Mouse (Mus musculus): ENCODE data around the gene Smyd3. TPM values are rescaled to one million over a fixed set of nuclear protein-coding genes. Genes with fewer than 3 reads are reported as not detected.

The Smyd3 gene
- total RNA-seq, 2 experiments from 2014 or later: 2.1 to 6.0 TPM

- ATAC-seq (replicated peaks; ENCODE audit: low FRiP score, poor library complexity, severe bottlenecking): no peak
These were observed 411.1 kb downstream of the Smyd3 start for GRCm38 (mm10) chr1:179106702-179107145.

DNA sequence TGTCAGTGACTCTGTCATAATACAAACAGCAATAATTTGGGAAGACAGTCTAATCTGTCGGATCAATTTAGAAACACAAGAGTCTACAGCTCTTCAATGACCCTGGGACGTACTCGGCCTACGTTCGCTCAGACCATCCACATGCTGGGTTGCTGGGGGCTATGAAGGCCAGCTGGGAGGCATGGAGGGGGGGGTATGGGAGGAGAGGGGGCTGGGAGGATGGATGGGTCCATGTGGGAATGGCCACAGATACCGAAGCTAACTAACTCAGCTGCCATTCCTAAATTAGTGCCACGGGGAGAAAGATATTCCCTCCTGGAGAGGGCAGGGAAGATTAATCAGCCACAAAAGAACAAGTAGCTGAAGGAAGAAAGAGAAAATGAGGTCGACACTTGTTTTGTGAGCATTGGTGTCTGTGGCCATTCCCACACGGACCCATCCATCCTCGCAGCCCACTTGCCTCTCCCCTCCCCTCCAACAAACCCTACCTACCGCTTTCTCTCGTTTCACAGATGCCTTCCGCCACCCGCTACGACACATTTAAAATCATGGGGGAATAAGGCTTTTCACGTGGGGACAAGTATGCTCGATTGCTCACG is 411.6 kb downstream of the Smyd3 start:
- ATAC-seq (replicated peaks; ENCODE audit: low FRiP score, poor library complexity, severe bottlenecking): no peak

GRCm38 (mm10) chr1:179104447-179104846 is 413.4 kb downstream of the Smyd3 start:
- ATAC-seq (replicated peaks; ENCODE audit: low FRiP score, poor library complexity, severe bottlenecking): no peak

GRCm38 (mm10) chr1:179096993-179097392 is 420.8 kb downstream of the Smyd3 start:
- ATAC-seq (replicated peaks; ENCODE audit: low FRiP score, poor library complexity, severe bottlenecking): no peak

GRCm38 (mm10) chr1:179096323-179096722 is 421.5 kb downstream of the Smyd3 start:
- no peak for ATAC-seq (replicated peaks; ENCODE audit: low FRiP score, poor library complexity, severe bottlenecking)

- ATAC-seq (replicated peaks; ENCODE audit: low FRiP score, poor library complexity, severe bottlenecking): no peak
These were observed 428.7 kb downstream of the Smyd3 start for GRCm38 (mm10) chr1:179089174-179089573.

DNA sequence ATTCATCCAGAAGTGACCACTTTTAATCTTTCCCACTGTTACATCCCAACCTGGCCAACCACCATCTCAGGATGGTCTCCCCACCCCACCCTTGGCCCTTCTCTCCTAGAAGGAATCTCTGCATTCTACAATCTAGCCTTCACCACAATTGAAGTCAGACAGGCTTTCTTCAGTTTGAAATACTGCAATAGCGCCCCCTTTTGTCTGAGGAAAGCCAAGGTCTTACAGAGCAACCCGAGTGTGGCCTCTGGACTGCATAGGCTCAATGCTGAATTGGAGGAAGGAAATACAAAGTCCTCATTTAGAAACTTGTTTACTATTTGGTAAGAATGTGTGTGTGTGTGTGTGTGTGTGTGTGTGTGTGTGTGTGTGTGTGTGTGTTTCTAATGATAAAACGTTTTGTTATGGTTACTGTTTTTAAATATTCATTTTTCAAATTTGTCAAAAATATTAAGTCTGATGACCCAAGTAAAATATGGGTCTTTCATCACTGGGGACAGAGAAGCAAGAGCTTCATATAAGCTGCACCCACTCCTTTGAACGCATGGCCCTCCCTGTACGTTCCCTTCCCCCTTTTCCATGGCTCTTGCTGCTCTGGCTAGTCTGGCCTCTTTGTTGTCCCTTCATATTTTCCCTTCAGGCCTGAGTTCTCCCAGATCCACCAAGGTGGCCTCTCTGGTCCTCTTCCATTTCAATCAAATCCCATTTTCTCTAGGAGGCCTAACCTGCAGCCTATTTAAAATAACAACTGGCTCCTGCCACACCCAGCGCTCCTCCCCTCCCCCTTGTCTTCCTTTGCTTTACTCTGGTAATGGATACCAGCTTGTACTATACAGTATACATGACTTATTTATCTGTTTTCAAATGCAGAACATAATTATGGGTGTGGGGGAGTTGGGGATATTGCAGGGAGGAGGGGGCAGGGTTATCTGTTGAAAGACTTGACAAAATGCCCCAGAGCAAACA is 430.5 kb downstream of the Smyd3 start:
- no peak for ATAC-seq (replicated peaks; ENCODE audit: low FRiP score, poor library complexity, severe bottlenecking)

DNA sequence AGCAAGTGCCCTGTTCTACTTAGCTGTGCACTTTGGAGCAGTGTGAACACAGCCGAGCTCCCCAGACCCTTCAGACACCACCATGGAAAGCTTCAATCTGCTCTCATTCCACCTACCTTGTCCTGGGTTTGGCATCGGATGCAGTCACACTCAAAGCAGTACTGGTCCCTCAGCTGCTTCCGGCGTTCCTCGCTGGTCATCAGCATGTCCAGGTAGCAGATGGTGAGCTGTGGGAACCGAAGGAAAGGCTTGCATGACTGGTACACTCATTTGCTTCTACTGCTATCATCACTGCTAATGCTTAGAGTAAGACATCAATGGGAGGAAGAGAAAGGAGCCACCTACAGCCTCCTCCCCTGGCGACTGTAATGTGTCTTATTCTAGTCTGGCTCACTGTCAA is 431.6 kb downstream of the Smyd3 start:
- ATAC-seq (replicated peaks; ENCODE audit: low FRiP score, poor library complexity, severe bottlenecking): no peak

- no peak for ATAC-seq (replicated peaks; ENCODE audit: low FRiP score, poor library complexity, severe bottlenecking)
These were observed 434.7 kb downstream of the Smyd3 start for GRCm38 (mm10) chr1:179083098-179083497.

- no peak for ATAC-seq (replicated peaks; ENCODE audit: low FRiP score, poor library complexity, severe bottlenecking)
These were observed 444.0 kb downstream of the Smyd3 start for GRCm38 (mm10) chr1:179073846-179074245.

DNA sequence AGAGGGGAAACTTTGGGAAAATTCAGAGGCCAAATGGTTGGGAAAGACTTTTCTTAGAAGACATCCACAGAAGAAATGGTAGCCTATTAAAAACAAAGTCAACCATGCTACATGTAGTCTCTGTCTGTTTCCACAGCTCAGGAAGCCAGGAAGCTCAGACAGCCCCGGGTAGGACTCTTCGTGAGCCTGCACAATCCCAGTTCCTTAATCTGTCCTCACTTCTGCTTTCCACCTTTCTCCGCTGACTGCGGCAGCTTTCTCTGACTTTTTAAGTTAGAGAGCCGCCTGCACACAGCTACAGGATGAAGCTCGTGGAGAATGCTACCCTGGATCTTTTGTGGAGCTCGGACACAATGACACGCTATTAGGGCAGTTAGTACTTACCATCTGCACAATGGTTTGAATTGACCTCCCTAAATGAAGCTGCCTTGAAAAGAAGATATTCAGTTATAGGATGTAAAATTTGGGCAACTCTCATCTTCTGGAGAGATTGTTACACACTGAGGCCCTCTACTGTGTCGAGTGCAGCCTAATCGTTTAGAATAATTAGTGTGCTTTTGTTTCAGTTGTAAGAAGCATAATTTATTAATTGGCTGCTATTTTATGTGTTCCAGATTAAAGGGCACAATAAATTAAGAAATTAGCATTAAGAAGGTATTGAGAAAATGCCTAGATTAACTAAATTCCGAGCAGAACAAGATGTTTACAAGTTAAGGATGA is 444.7 kb downstream of the Smyd3 start:
- ATAC-seq (replicated peaks; ENCODE audit: low FRiP score, poor library complexity, severe bottlenecking): no peak

DNA sequence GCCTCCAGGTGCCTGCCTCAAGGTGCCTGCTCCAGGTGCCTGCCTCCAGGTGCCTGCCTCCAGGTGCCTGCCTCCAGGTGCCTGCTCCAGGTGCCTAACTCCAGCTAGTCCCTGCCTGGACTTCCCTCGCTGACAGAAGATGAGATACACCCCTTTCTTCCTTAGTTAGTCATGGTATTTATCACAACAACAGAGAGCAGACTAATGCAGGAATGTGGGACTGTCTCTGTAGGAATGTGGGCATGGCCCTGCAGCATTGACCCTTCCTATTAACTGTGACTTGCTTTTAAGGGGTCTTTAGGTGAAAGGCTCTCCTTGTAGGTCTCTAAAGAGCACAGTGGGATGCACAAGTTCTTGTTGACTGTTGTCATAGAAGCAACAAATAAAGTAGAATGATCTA is 445.4 kb downstream of the Smyd3 start:
- no peak for ATAC-seq (replicated peaks; ENCODE audit: low FRiP score, poor library complexity, severe bottlenecking)

DNA sequence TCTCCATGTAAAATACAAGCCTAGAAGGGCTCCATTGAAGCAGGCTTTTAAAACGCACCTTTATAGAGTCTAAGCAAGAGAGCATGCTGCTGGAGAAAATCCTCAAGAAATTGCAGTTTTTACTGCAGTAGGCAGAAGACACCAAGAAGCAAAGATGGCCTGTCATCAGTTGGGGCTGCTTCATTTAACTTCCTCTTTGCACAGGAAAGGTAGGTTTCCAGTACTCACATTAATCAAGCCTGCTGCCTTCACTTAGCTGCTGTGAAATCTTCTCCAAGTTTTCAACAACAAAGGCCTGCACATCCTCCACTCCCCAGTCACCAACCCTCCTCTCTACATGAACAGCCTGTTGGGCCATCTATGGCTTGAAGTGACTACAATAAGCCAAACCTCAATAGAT is 448.9 kb downstream of the Smyd3 start:
- no peak for ATAC-seq (replicated peaks; ENCODE audit: low FRiP score, poor library complexity, severe bottlenecking)

- ATAC-seq (replicated peaks; ENCODE audit: low FRiP score, poor library complexity, severe bottlenecking): no peak
These were observed 452.6 kb downstream of the Smyd3 start for GRCm38 (mm10) chr1:179065294-179065601.

GRCm38 (mm10) chr1:179064601-179065293 is 453.1 kb downstream of the Smyd3 start:
- ATAC-seq (replicated peaks; ENCODE audit: low FRiP score, poor library complexity, severe bottlenecking): no peak

DNA sequence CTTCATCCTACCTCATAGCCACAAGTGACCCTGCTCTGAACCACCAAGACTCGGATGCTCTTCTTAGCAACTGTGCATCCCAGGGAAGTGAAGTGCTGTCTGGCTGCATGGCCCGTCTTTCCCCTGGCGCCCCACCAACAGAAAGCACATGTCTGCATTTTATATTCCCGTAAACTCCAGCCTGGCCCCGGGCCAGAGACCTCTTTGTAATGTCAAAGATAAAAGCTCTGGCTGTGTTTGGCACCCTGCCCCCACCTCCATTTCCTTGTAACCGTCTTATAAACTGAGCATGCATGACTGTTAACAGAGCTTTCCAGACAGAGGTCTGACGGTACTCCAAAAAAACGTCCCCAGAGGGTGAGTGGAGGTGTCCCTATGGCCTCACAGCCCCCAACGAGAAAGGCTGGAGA is 456.1 kb downstream of the Smyd3 start:
- no peak for ATAC-seq (replicated peaks; ENCODE audit: low FRiP score, poor library complexity, severe bottlenecking)

DNA sequence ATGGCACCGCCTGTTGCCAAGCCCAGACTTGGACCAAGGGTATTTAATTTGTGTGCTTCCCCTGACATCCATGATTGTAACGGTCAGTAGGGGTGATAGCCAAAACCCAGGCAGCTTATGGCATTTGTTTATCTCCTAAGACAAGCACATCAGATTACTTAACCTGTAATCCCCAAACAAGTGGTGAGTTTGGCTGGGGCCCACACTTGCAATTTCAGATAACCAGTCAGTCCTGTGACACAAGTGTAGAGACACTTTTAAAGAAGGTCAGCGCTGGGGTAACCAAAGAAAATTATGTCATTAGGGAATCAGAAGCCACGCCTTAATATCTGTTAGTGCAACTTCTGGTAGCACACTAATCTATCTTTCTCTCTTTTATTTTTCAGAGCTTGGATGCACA is 456.8 kb downstream of the Smyd3 start:
- 0 out of 2 replicates have a peak, but pooled peaks have one; percentile 20 for ATAC-seq (replicated peaks; ENCODE audit: low FRiP score, poor library complexity, severe bottlenecking)

GRCm38 (mm10) chr1:179060113-179060955 is 457.5 kb downstream of the Smyd3 start:
- ATAC-seq (replicated peaks; ENCODE audit: low FRiP score, poor library complexity, severe bottlenecking): peak; percentile 49
